Mouse (Mus musculus): Measurements from ENCODE around the gene Tdrd12.

Tdrd12 gene

GRCm38 (mm10) chr7:35447996-35448846 lies 89.3 kb downstream of the Tdrd12 start, which contains the start of gene Slc7a9:
TSS of gene Slc7a9 (plus strand) at chr7:35448796.
- DNase-seq (ENCODE audit: low spot score in 2 of 2): no peak

- no peak for DNase-seq (ENCODE audit: low spot score in 2 of 2)
These were observed 90.0 kb downstream of the Tdrd12 start for GRCm38 (mm10) chr7:35447501-35447900.

- no peak for DNase-seq (ENCODE audit: low spot score in 2 of 2)
These were observed 102.3 kb downstream of the Tdrd12 start for GRCm38 (mm10) chr7:35435266-35435665.

GRCm38 (mm10) chr7:35428146-35428545 lies 109.4 kb downstream of the Tdrd12 start:
- no peak for DNase-seq (ENCODE audit: low spot score in 2 of 2)

- DNase-seq (ENCODE audit: low spot score in 2 of 2): no peak
These were observed 114.5 kb downstream of the Tdrd12 start for GRCm38 (mm10) chr7:35423071-35423470.
